Mouse (Mus musculus) spleen, adult 2 months (tissue): Measurements from ENCODE around the gene Aldh1l1. TPM values are rescaled to one million over a fixed set of nuclear protein-coding genes. Genes with fewer than 3 reads are reported as not detected.

Source experiments
- DNase-seq, 2 experiments: peaks; one replicate each; pipeline versions ENCODE4 v3.0.0 to v3.0.0-alpha.2; 2012 to 2021; ENCODE audit warnings: low spot score in 2 of 2, low read depth in 1 of 2
- H3K27ac ChIP-seq: fragments of 200-500 bp; 2 replicates; pipeline ENCODE4 v1.5.1; 2012; ENCODE audit warnings: low read length, inconsistent platforms; ENCODE audit not compliant: insufficient read depth
- H3K27me3 ChIP-seq: fragments of 200-500 bp; 2 replicates; pipeline ENCODE4 v1.6.1; 2012; ENCODE audit warnings: mild to moderate bottlenecking, moderate library complexity, low read length, inconsistent platforms; ENCODE audit not compliant: control insufficient read depth, insufficient read depth
- H3K36me3 ChIP-seq: fragments of 200-500 bp; 2 replicates; pipeline ENCODE4 v1.6.1; 2012; ENCODE audit warnings: mild to moderate bottlenecking, low read length, inconsistent platforms; ENCODE audit not compliant: control insufficient read depth, insufficient read depth
- H3K4me1 ChIP-seq: fragments of 200-500 bp; 2 replicates; pipeline ENCODE4 v1.6.1; 2011; ENCODE audit warnings: inconsistent platforms; ENCODE audit not compliant: control insufficient read depth, insufficient read depth, insufficient read length
- H3K4me3 ChIP-seq: fragments of 200-500 bp; 2 replicates; pipeline ENCODE4 v1.5.1; 2011; ENCODE audit warnings: mild to moderate bottlenecking, inconsistent platforms; ENCODE audit not compliant: insufficient read depth, insufficient read length; ENCODE audit errors: extremely low read depth
- CTCF ChIP-seq: fragments of 200-500 bp; IDR thresholded peaks from 2 replicates; pipeline ENCODE4 v1.5.1; 2011; ENCODE audit warnings: mild to moderate bottlenecking, inconsistent platforms; ENCODE audit not compliant: insufficient read depth, insufficient read length, insufficient replicate concordance; ENCODE audit errors: extremely low read depth
- POLR2A ChIP-seq: fragments of 200-500 bp; IDR thresholded peaks from 2 replicates; pipeline ENCODE4 v1.6.1; 2011; ENCODE audit warnings: low read depth, low read length, inconsistent platforms
- WGBS: fragments of 180-500 bp; shearing (Covaris S2); methylation state at CpG from one replicate; pipeline ENCODE4 v1.1.7; 2018; 5-methylcytosine and 5-hydroxymethylcytosine counted together
- polyA plus RNA-seq: library from polyadenylated mRNA; depleted of rRNA; stranded (reverse); fragments of >200 nt; gene quantifications from 2 replicates; pipeline ENCODE4 v1.2.3, GENCODE M21; 2012

The Aldh1l1 gene
- polyA plus RNA-seq, 1 experiment: 2.9 TPM

DNA sequence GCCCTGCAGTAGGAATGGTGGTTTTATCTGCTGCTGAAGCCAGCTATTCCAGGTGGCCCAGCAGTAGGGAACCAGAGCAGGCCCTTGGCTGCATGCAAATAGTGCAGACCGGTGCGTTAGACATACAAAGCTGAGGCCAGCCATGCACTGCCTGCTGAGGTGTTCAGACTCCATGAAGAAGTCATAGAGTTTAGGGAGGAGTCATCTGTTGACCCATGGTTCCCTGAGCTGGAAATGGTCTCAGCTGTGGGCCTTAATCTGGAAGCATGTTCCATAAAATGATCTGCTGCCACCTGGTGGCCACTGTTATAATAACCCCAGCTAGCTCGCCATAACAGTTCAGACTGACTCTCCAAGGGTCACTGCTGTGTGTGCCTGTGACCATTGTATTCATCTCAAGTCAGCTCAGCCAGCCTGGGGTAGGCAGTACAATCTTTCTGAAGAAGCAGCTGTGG lies 89.1 kb downstream of the Aldh1l1 start:
- Histone ChIP-seq H3K36me3 (no peaks in the 10 kb centered on the region), H3K4me3 (no peak overlapping the region), H3K27me3 (no peaks in the 10 kb centered on the region), H3K4me1 (no peaks in the 10 kb centered on the region), H3K27ac (no peak overlapping the region)
- DNase-seq: peak; percentile 7 to 56
- TF ChIP-seq POLR2A (no peak), CTCF (peak; percentile 38; the same call in 1 of the 2 replicates)
- 62% methylated on average over 3 of the region's 3 CpGs for WGBS

DNA sequence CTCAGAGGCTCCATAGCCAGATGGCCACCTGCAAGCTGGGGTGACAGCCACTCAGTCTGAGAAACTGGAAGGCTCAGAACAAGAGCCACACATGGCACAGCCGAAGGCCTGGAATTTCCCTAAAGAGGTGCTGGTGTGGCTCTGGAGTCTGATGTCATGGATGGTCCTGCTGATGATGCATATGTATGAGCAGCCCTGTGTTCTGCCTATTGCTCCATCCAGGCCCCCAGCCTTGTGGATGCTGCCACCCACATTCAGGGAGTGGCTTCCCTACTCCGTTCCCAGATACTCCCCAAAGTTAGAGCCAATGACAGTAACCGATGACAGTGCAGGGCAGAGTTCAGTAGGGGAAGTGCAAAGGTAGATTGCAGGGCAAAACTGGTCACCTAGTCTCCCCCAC lies 91.9 kb downstream of the Aldh1l1 start:
- no peaks in the 10 kb centered on the region for H3K36me3 ChIP-seq
- TF ChIP-seq CTCF: no peak
- no peak for TF ChIP-seq POLR2A
- H3K27me3 ChIP-seq: no peaks in the 10 kb centered on the region
- H3K4me3 ChIP-seq: no peak overlapping the region
- WGBS: 85% methylated on average over 3 of the region's 3 CpGs
- DNase-seq: no peak
- H3K4me1 ChIP-seq: no peaks in the 10 kb centered on the region
- H3K27ac ChIP-seq: no peak overlapping the region

DNA sequence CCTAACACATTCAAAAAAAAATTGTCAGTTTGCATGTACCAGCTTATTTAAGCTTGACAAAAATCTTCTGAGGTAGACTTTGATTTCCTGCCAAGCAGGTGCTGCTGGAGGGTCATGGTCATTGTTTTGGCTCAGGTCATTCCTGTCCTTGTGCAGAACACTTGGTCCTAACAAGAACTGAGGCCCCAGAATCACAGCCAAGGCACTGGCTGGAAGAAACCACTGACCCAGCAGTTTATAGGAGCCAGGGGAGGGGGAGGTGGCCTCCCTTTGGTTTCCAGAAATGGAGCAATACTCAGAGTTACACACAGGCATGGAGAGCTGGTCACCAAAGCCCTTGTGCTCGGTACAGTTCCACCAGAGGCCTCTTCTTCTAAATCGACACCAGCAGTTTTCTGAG lies 96.1 kb downstream of the Aldh1l1 start:
- Histone ChIP-seq H3K27me3 (no peaks in the 10 kb centered on the region), H3K4me1 (no peaks in the 10 kb centered on the region), H3K4me3 (no peak overlapping the region), H3K27ac (no peak overlapping the region), H3K36me3 (no peaks in the 10 kb centered on the region)
- DNase-seq: no peak
- 89% methylated on average over 2 of the region's 2 CpGs for WGBS
- TF ChIP-seq POLR2A (no peak), CTCF (no peak)

GRCm38 (mm10) chr6:90588113-90588512 lies 101.9 kb downstream of the Aldh1l1 start:
- Histone ChIP-seq H3K4me1 (no peaks in the 10 kb centered on the region), H3K36me3 (no peaks in the 10 kb centered on the region), H3K4me3 (no peak overlapping the region), H3K27ac (no peak overlapping the region), H3K27me3 (no peaks in the 10 kb centered on the region)
- DNase-seq: no peak
- TF ChIP-seq CTCF: no peak
- WGBS: 79% methylated on average over 5 of the region's 5 CpGs

DNA sequence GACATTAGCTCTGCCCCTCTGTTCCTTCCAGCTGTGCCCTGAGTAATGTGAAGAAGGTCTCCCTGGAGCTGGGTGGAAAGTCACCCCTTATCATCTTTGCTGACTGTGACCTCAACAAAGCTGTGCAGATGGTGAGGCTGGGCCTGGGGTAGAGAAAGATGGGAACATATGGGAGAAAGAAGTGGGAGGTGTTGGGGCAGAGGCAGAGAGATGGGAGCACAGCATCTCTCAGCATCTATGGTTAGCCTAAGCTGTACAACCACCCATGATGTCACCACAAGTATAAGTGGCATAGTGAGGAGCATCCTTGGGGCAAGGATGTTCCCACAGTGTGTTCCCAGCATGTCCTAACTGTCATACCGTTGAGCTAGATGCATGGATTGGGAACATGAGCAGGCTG lies 104.5 kb downstream of the Aldh1l1 start:
- Histone ChIP-seq H3K4me1 (no peaks in the 10 kb centered on the region), H3K36me3 (no peaks in the 10 kb centered on the region), H3K27ac (no peak overlapping the region), H3K27me3 (no peaks in the 10 kb centered on the region), H3K4me3 (no peak overlapping the region)
- TF ChIP-seq POLR2A (no peak), CTCF (no peak)
- no peak for DNase-seq
- 80% methylated on average over 1 of the region's 1 CpGs for WGBS

- Histone ChIP-seq H3K4me1 (no peaks in the 10 kb centered on the region; the same call in 1 of the 2 replicates), H3K4me3 (no peak overlapping the region), H3K27me3 (no peaks in the 10 kb centered on the region), H3K27ac (no peak overlapping the region), H3K36me3 (no peaks in the 10 kb centered on the region)
- TF ChIP-seq CTCF (no peak), POLR2A (no peak)
- DNase-seq: no peak
- WGBS: 87% methylated on average over 1 of the region's 1 CpGs
Measured at GRCm38 (mm10) chr6:90594972-90595371, 108.7 kb downstream of the Aldh1l1 start.

- no peak for TF ChIP-seq POLR2A
- no peak for TF ChIP-seq CTCF
- Histone ChIP-seq H3K4me3 (no peak overlapping the region), H3K27ac (no peak overlapping the region), H3K27me3 (no peaks in the 10 kb centered on the region), H3K4me1 (no peaks in the 10 kb centered on the region; the same call in 1 of the 2 replicates), H3K36me3 (no peaks in the 10 kb centered on the region)
- no peak for DNase-seq
- WGBS: 89% methylated on average over 4 of the region's 4 CpGs
Measured at GRCm38 (mm10) chr6:90597060-90597459, 110.8 kb downstream of the Aldh1l1 start.
